Mouse (Mus musculus) cerebellum, adult 2 months (tissue): Measurements from ENCODE around the gene Pelp1. TPM values are rescaled to one million over a fixed set of nuclear protein-coding genes. Genes with fewer than 3 reads are reported as not detected.

Source experiments
- DNase-seq, 2 experiments: peaks; one replicate each; pipeline ENCODE4 v3.0.0; 2021
- H3K27ac ChIP-seq: fragments of 200-500 bp; 2 replicates; pipeline ENCODE4 v1.5.1; 2012; ENCODE audit warnings: low read length, control low read depth, inconsistent platforms; ENCODE audit not compliant: insufficient read depth
- H3K27me3 ChIP-seq: fragments of 200-500 bp; 2 replicates; pipeline ENCODE4 v1.6.1; 2012; ENCODE audit warnings: inconsistent platforms, mild to moderate bottlenecking, low read length, moderate library complexity; ENCODE audit not compliant: control insufficient read depth, insufficient read depth
- H3K4me1 ChIP-seq: fragments of 200-500 bp; 2 replicates; pipeline ENCODE4 v1.6.1; 2011; ENCODE audit warnings: low read length; ENCODE audit not compliant: control insufficient read depth, insufficient read depth
- H3K4me3 ChIP-seq: fragments of 200-500 bp; replicated peaks from 2 replicates; pipeline ENCODE3; 2011; ENCODE audit warnings: mild to moderate bottlenecking, low read depth, low read length, control low read depth; ENCODE audit not compliant: insufficient read depth
- CTCF ChIP-seq: fragments of 200-500 bp; IDR thresholded peaks from 2 replicates; pipeline ENCODE4 v1.5.1; 2011; ENCODE audit warnings: low read depth, mild to moderate bottlenecking, control low read depth, low read length, moderate library complexity, borderline replicate concordance; ENCODE audit not compliant: insufficient read depth
- POLR2A ChIP-seq: fragments of 200-500 bp; IDR thresholded peaks from 2 replicates; pipeline ENCODE4 v1.6.1; 2011; ENCODE audit warnings: low read length, control low read depth, borderline replicate concordance; ENCODE audit not compliant: insufficient read depth
- WGBS: fragments of 180-500 bp; shearing (Covaris S2); methylation state at CpG from one replicate; pipeline ENCODE4 v1.1.7; 2018; 5-methylcytosine and 5-hydroxymethylcytosine counted together
- polyA plus RNA-seq: library from polyadenylated mRNA; depleted of rRNA; stranded (reverse); fragments of >200 nt; gene quantifications from 2 replicates; pipeline ENCODE4 v1.2.3, GENCODE M21; 2012; rRNA removed

The Pelp1 gene
- polyA plus RNA-seq, result 18.3 and 20.1 TPM in 2 replicates

- WGBS, result under 1% methylated on average over 59 of the region's 59 CpGs
- H3K4me1 ChIP-seq, result peaks cover 2% of the 10 kb centered on the region
- peak; percentile 80 to 91 for DNase-seq
These were observed at the start of gene Pelp1 for GRCm38 (mm10) chr11:70409594-70410296. Pelp1 (minus strand) TSS chr11:70410031.

GRCm38 (mm10) chr11:70458688-70459600, 49.1 kb upstream of the Pelp1 start, which contains the start of gene Zmynd15:
Zmynd15 (plus strand) TSS chr11:70459433.
- TF ChIP-seq POLR2A (no peak), CTCF (no peak)
- no peak for DNase-seq
- Histone ChIP-seq H3K4me3 (peak within 1 kb of the TSS; percentile 60), H3K4me1 (peaks cover 3% of the 10 kb centered on the region; the same call in 1 of the 2 replicates), H3K27me3 (no peaks in the 10 kb centered on the region), H3K27ac (no peak within 1 kb of the TSS)
- WGBS, result 18% methylated on average over 32 of the region's 32 CpGs

More at GRCm38 (mm10) chr11:70409594-70410296, at the start of gene Pelp1:
- peak within 1 kb of the TSS; percentile 71 for H3K4me3 ChIP-seq
- no peaks in the 10 kb centered on the region for H3K27me3 ChIP-seq
- TF ChIP-seq POLR2A, result peak; percentile 72; the same call in 1 of the 2 replicates
- TF ChIP-seq CTCF, result no peak
- H3K27ac ChIP-seq, result peak within 1 kb of the TSS; percentile 14

GRCm38 (mm10) chr11:70453261-70454044, 43.6 kb upstream of the Pelp1 start:
- Histone ChIP-seq H3K27me3 (no peaks in the 10 kb centered on the region), H3K27ac (no peak overlapping the region), H3K4me1 (peaks cover 3% of the 10 kb centered on the region), H3K4me3 (no peak overlapping the region)
- 87% methylated on average over 9 of the region's 9 CpGs for WGBS
- no peak for TF ChIP-seq CTCF
- no peak for TF ChIP-seq POLR2A
- DNase-seq, result no peak

GRCm38 (mm10) chr11:70451797-70452498, 42.1 kb upstream of the Pelp1 start, which contains the start of gene Med11:
Med11 (plus strand) TSS chr11:70451919.
- H3K4me3 ChIP-seq, result peak within 1 kb of the TSS; percentile 91
- no peaks in the 10 kb centered on the region for H3K27me3 ChIP-seq
- TF ChIP-seq CTCF (peak; percentile 89), POLR2A (peak; percentile 93)
- peak; percentile 98 for DNase-seq
- peaks cover 3% of the 10 kb centered on the region for H3K4me1 ChIP-seq
- under 1% methylated on average over 46 of the region's 46 CpGs for WGBS
- H3K27ac ChIP-seq, result peak within 1 kb of the TSS; percentile 84

GRCm38 (mm10) chr11:70450926-70451325, 41.1 kb upstream of the Pelp1 start:
- H3K27ac ChIP-seq, result no peak overlapping the region
- H3K27me3 ChIP-seq, result no peaks in the 10 kb centered on the region
- H3K4me3 ChIP-seq, result no peak overlapping the region
- peak in 1 of 2 experiments; percentile 21 for DNase-seq
- WGBS, result 74% methylated on average over 2 of the region's 2 CpGs
- peaks cover 3% of the 10 kb centered on the region for H3K4me1 ChIP-seq
- TF ChIP-seq CTCF (no peak), POLR2A (no peak)

GRCm38 (mm10) chr11:70447373-70447772, 37.5 kb upstream of the Pelp1 start:
- WGBS, result 81% methylated on average over 1 of the region's 1 CpGs
- no peak overlapping the region for H3K4me3 ChIP-seq
- H3K27me3 ChIP-seq, result no peaks in the 10 kb centered on the region
- no peak overlapping the region for H3K27ac ChIP-seq
- TF ChIP-seq CTCF (no peak), POLR2A (no peak)
- no peak for DNase-seq
- no peaks in the 10 kb centered on the region for H3K4me1 ChIP-seq

- Histone ChIP-seq H3K4me3 (no peak overlapping the region), H3K4me1 (no peaks in the 10 kb centered on the region), H3K27ac (no peak overlapping the region), H3K27me3 (no peaks in the 10 kb centered on the region)
- WGBS, result 46% methylated on average over 3 of the region's 3 CpGs
- DNase-seq, result no peak
- no peak for TF ChIP-seq POLR2A
- TF ChIP-seq CTCF, result no peak
These were observed 36.9 kb upstream of the Pelp1 start for GRCm38 (mm10) chr11:70446756-70447155.
